Mouse (Mus musculus): ENCODE results near the gene Gm20489.

DNA sequence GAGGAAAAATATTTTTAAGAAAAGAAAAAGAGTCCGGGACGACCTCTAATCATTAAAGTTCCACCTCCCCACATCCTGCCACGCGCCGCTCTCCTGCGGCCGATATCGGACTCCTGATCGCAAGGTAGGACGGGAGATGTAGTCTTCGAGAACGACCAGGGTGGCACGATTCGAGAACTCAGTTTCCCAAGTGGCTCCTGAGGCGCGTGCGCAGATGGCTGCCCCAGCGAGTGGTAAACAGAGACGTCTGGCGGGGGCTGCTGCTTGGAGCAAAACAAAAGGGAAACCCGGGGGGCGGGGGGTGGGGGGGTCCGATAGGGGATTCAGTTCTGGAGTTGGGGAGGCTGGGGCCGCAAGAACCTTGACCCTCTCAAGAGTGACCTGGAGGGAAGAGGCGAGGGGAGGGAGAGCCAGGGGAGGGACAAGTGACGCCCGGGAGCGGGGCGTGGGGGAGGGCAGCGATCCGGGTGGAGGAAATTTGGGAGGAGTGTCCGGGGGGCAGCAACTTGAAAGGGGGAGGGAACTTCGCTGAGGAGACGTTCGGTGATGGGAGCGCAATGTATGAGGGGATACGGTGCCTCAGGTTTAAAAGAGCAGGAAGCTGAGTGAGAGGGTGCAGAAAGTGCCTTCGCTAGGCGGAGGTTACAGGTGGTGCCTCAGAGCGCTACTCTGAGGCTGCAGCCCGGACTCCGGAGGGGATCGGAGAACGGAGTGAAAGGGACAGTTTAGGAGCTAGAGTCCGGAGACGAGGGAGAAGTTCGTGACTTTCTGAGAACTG, 14.7 kb downstream of the Gm20489 start, which contains the start of gene Foxo4:
- TF ChIP-seq CTCF (conservative IDR thresholded peaks at IDR 0.05; ENCODE audit: low read length) (no peak), NANOG (IDR thresholded peaks at IDR 0.05; ENCODE audit: borderline replicate concordance, low read length) (no peak), POU5F1 (IDR thresholded peaks at IDR 0.05; ENCODE audit: borderline replicate concordance, low read length) (no peak)
